ENCODE assay signal across 9 mouse cellular contexts in the genomic region with DNA sequence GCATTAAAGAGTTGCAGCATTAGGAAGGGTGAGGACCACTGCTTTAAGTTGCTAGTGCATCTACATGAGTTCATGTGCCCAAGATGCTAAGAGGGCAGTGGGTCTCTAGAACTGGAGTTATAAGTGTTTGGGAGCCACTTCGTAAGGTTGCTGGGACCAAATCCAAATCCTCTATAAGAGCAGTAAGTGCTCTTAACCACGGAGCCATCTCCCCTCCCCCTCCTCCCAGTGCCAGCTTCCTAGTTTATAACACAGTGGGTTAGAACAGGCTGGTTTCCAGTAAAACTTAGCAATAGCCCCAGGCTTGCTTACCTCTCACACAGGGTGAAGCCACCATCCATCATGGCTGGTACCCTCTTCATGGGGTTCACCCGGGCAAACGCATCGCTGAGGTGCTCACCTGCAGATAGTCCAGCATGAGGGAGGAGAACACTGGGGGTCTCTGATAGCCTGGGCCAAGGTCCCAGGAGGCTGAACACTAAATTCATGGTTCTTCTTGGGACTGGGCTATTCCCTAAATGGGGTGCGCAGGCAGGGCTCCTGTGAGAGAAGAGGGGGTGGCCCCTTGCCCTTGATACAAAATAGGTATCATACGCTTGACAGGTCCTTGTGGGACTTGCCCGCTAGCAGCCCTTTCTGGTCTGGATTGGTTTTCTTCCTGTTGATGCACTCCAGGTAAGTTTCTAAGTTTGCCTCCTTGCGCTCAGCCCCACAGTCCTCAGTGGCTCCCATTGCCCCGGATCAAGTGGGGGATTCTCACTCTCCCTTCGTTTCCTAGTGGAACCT. TPM values are rescaled to one million over a fixed set of nuclear protein-coding genes. Genes with fewer than 3 reads are reported as not detected.
DNase-seq lines count a peak whose midpoint lies in the region; ATAC-seq and TF ChIP-seq lines count a peak whose summit lies in the region.
"Had no signal": no experiment of that assay in that cellular context is flagged by ENCODE, and none has a peak within 500 bp of the region (broad histone marks: within the 10 kb centered on the region; RNA-seq: fewer than 3 reads in every experiment).

No protein-coding gene starts in this region.

- peak overlapping the region; percentile 59 for H3K9ac ChIP-seq in heart, embryonic 12.5 days
- peak overlapping the region; percentile 50; the same call in 1 of the 2 replicates for H3K9ac ChIP-seq in heart, postnatal 0 days (replicated peaks; ENCODE audit: low read depth, low read length)
- H3K9ac ChIP-seq in liver, embryonic 11.5 days (ENCODE audit: low read depth, low read length) = no peak overlapping the region
- no peak overlapping the region for H3K9ac ChIP-seq in neural tube, embryonic 12.5 days

- peak overlapping the region; percentile 50 for H3K4me3 ChIP-seq in heart, embryonic 12.5 days
- peak overlapping the region; percentile 58 for H3K4me3 ChIP-seq in heart, postnatal 0 days (ENCODE audit: low read depth, low read length)
- H3K4me3 ChIP-seq in liver, embryonic 11.5 days (ENCODE audit: low read depth, low read length) = peak overlapping the region; percentile 48
- H3K4me3 ChIP-seq in neural tube, embryonic 12.5 days = peak overlapping the region; percentile 39

- TF ChIP-seq EP300 in heart, postnatal 0 days (IDR thresholded peaks at IDR 0.05; ENCODE audit: low read depth) = no peak

- peak overlapping the region; percentile 91 for H3K4me2 ChIP-seq in heart, embryonic 12.5 days
- peak overlapping the region; percentile 92 for H3K4me2 ChIP-seq in heart, postnatal 0 days (ENCODE audit: low read depth, low read length)
- peak overlapping the region; percentile 87 for H3K4me2 ChIP-seq in liver, embryonic 11.5 days
- H3K4me2 ChIP-seq in neural tube, embryonic 12.5 days (replicated peaks) = peak overlapping the region; percentile 77

- H3K9me3 ChIP-seq in heart, embryonic 12.5 days (replicated peaks) = no peaks in the 10 kb centered on the region
- H3K9me3 ChIP-seq in heart, postnatal 0 days (replicated peaks; ENCODE audit: control insufficient read depth, low read length) = no peaks in the 10 kb centered on the region
- no peaks in the 10 kb centered on the region for H3K9me3 ChIP-seq in liver, embryonic 11.5 days (ENCODE audit: control insufficient read depth, low read length)
- H3K9me3 ChIP-seq in neural tube, embryonic 12.5 days = no peaks in the 10 kb centered on the region

- intact Hi-C loops in heart, postnatal 10 days (cut with DNase I) = no loop called here

- 0 out of 2 replicates have a peak, but pooled peaks cover 5% of the 10 kb centered on the region for H3K27me3 ChIP-seq in heart, embryonic 12.5 days (replicated peaks)
- no peaks in the 10 kb centered on the region for H3K27me3 ChIP-seq in heart, postnatal 0 days (ENCODE audit: control insufficient read depth, insufficient read depth, low read length)
- no peaks in the 10 kb centered on the region; the same call in 1 of the 2 replicates for H3K27me3 ChIP-seq in liver, embryonic 11.5 days (replicated peaks; ENCODE audit: control insufficient read depth, insufficient read depth, low read length)
- H3K27me3 ChIP-seq in neural tube, embryonic 12.5 days (replicated peaks) = 0 out of 2 replicates have a peak, but pooled peaks cover 6% of the 10 kb centered on the region

- no peaks in the 10 kb centered on the region for H3K36me3 ChIP-seq in heart, embryonic 12.5 days
- H3K36me3 ChIP-seq in heart, postnatal 0 days (replicated peaks; ENCODE audit: control insufficient read depth, insufficient read depth, low read length) = no peaks in the 10 kb centered on the region
- H3K36me3 ChIP-seq in liver, embryonic 11.5 days (ENCODE audit: control insufficient read depth, insufficient read depth, low read length) = 0 out of 2 replicates have a peak, but pooled peaks cover 2% of the 10 kb centered on the region
- H3K36me3 ChIP-seq in neural tube, embryonic 12.5 days = no peaks in the 10 kb centered on the region

- ATAC-seq in heart, embryonic 12.5 days (ENCODE audit: insufficient number of reproducible peaks, low FRiP score) = no peak
- no peak for ATAC-seq in heart, postnatal 0 days (ENCODE audit: insufficient read depth, low read depth)
- no peak for ATAC-seq in liver, embryonic 11.5 days (replicated peaks; ENCODE audit: low FRiP score)
- no peak for ATAC-seq in neural tube, embryonic 12.5 days (ENCODE audit: low FRiP score, low read depth)

- 36% methylated on average over 11 of the region's 11 CpGs for WGBS in heart, embryonic 12.5 days
- 31% methylated on average over 11 of the region's 11 CpGs for WGBS in heart, postnatal 0 days
- 42% methylated on average over 11 of the region's 11 CpGs for WGBS in liver, embryonic 11.5 days
- 50% methylated on average over 11 of the region's 11 CpGs for WGBS in neural tube, embryonic 12.5 days

- peaks cover 20% of the 10 kb centered on the region for H3K4me1 ChIP-seq in heart, embryonic 12.5 days (replicated peaks)
- peaks cover 7% of the 10 kb centered on the region for H3K4me1 ChIP-seq in heart, postnatal 0 days (ENCODE audit: control insufficient read depth, insufficient read depth)
- H3K4me1 ChIP-seq in liver, embryonic 11.5 days (replicated peaks; ENCODE audit: control insufficient read depth, insufficient read depth, low read length) = 0 out of 2 replicates have a peak, but pooled peaks cover 4% of the 10 kb centered on the region
- peaks cover 17% of the 10 kb centered on the region for H3K4me1 ChIP-seq in neural tube, embryonic 12.5 days

- no peak for DNase-seq in heart, postnatal 10 days
- no peak for DNase-seq in heart, postnatal 0 days (ENCODE audit: low spot score)
- no peak for DNase-seq in liver, embryonic 11.5 days (ENCODE audit: low spot score)
- DNase-seq in right cerebral cortex, postnatal 14 days = no peak
- no peak for DNase-seq in gastrocnemius, postnatal 25 days
- DNase-seq in ovary, postnatal 10 days (ENCODE audit: low spot score) = no peak

- H3K27ac ChIP-seq in heart, embryonic 12.5 days (ENCODE audit: poor library complexity, severe bottlenecking) = no peak overlapping the region
- H3K27ac ChIP-seq in heart, postnatal 0 days (ENCODE audit: low read depth) = no peak overlapping the region
- H3K27ac ChIP-seq in liver, embryonic 11.5 days (ENCODE audit: low read depth, low read length) = peak overlapping the region; percentile 21; the same call in 1 of the 2 replicates
- no peak overlapping the region for H3K27ac ChIP-seq in neural tube, embryonic 12.5 days

- TF ChIP-seq CTCF in heart, postnatal 0 days (IDR thresholded peaks at IDR 0.05; ENCODE audit: low read depth) = no peak

RNA-seq across cellular contexts. Expression of a gene that starts 1.5 kb away (rescaled TPM):
- polyA plus RNA-seq in heart, embryonic 12.5 days (2016; fragmentation: Nextera tagmentation; extraction: Ambion mirVana) = 3.9 and 4.2 TPM in 2 replicates
- 1 to 10 TPM; 5.9 to 7.9 TPM for total RNA-seq in heart, postnatal 10 days (2021)
- 12.9 and 20.0 TPM in 2 replicates for total RNA-seq in heart, postnatal 0 days (2014; rRNA removed; ENCODE audit: low replicate concordance)
- polyA plus RNA-seq in heart, postnatal 0 days (2015; fragmentation: Nextera tagmentation; extraction: Ambion mirVana) = 7.6 and 10.1 TPM in 2 replicates
- polyA plus RNA-seq in liver, embryonic 11.5 days (2014; fragmentation: Nextera tagmentation; extraction: Ambion mirVana) = 40.7 and 43.0 TPM in 2 replicates
- polyA plus RNA-seq in neural tube, embryonic 12.5 days (2016; fragmentation: Nextera tagmentation; extraction: Ambion mirVana) = 2.1 and 4.2 TPM in 2 replicates
- total RNA-seq in gastrocnemius, postnatal 25 days (2021) = 1 to 10 TPM; 5.5 to 6.2 TPM

RNA-seq across cellular contexts. Expression of a gene that starts 15.7 kb away (rescaled TPM):
- 2.7 and 3.2 TPM in 2 replicates for polyA plus RNA-seq in heart, embryonic 12.5 days (2016; fragmentation: Nextera tagmentation; extraction: Ambion mirVana)
- 1 to 10 TPM; 1.9 to 3.0 TPM for total RNA-seq in heart, postnatal 10 days (2021)
- 3.2 and 4.1 TPM in 2 replicates for total RNA-seq in heart, postnatal 0 days (2014; rRNA removed; ENCODE audit: low replicate concordance)
- polyA plus RNA-seq in heart, postnatal 0 days (2015; fragmentation: Nextera tagmentation; extraction: Ambion mirVana) = 2.1 and 3.1 TPM in 2 replicates
- polyA plus RNA-seq in liver, embryonic 11.5 days (2014; fragmentation: Nextera tagmentation; extraction: Ambion mirVana) = 6.3 and 7.9 TPM in 2 replicates
- 1.8 and 2.4 TPM in 2 replicates for polyA plus RNA-seq in neural tube, embryonic 12.5 days (2016; fragmentation: Nextera tagmentation; extraction: Ambion mirVana)
- total RNA-seq in gastrocnemius, postnatal 25 days (2021) = 1 to 10 TPM; 4.0 to 4.7 TPM

RNA-seq across cellular contexts. Expression of a gene that starts 16.2 kb away (rescaled TPM):
- not detected in 2 replicates for polyA plus RNA-seq in heart, embryonic 12.5 days (2016; fragmentation: Nextera tagmentation; extraction: Ambion mirVana)
- not detected for total RNA-seq in heart, postnatal 10 days (2021)
- total RNA-seq in heart, postnatal 0 days (2014; rRNA removed; ENCODE audit: low replicate concordance) = not detected in 2 replicates
- not detected in 2 replicates for polyA plus RNA-seq in heart, postnatal 0 days (2015; fragmentation: Nextera tagmentation; extraction: Ambion mirVana)
- not detected in 2 replicates for polyA plus RNA-seq in liver, embryonic 11.5 days (2014; fragmentation: Nextera tagmentation; extraction: Ambion mirVana)
- polyA plus RNA-seq in neural tube, embryonic 12.5 days (2016; fragmentation: Nextera tagmentation; extraction: Ambion mirVana) = not detected in 2 replicates
- total RNA-seq in gastrocnemius, postnatal 25 days (2021) = not detected
- total RNA-seq: ES-E14 had no signal

RNA-seq across cellular contexts. Expression of a gene that starts 23.7 kb away (rescaled TPM):
- 31.0 and 35.3 TPM in 2 replicates for polyA plus RNA-seq in heart, embryonic 12.5 days (2016; fragmentation: Nextera tagmentation; extraction: Ambion mirVana)
- 10 to 100 TPM; 29.6 to 49.2 TPM for total RNA-seq in heart, postnatal 10 days (2021)
- total RNA-seq in heart, postnatal 0 days (2014; rRNA removed; ENCODE audit: low replicate concordance) = 66.7 and 83.0 TPM in 2 replicates
- 82.1 and 84.8 TPM in 2 replicates for polyA plus RNA-seq in heart, postnatal 0 days (2015; fragmentation: Nextera tagmentation; extraction: Ambion mirVana)
- polyA plus RNA-seq in liver, embryonic 11.5 days (2014; fragmentation: Nextera tagmentation; extraction: Ambion mirVana) = 198 and 213 TPM in 2 replicates
- polyA plus RNA-seq in neural tube, embryonic 12.5 days (2016; fragmentation: Nextera tagmentation; extraction: Ambion mirVana) = 91.8 and 95.6 TPM in 2 replicates
- 10 to 100 TPM; 38.0 to 44.6 TPM for total RNA-seq in gastrocnemius, postnatal 25 days (2021)

RNA-seq across cellular contexts. Expression of a gene that starts 25.4 kb away (rescaled TPM):
- not detected in 2 replicates for polyA plus RNA-seq in heart, embryonic 12.5 days (2016; fragmentation: Nextera tagmentation; extraction: Ambion mirVana)
- total RNA-seq in heart, postnatal 10 days (2021) = not detected
- not detected in 2 replicates for total RNA-seq in heart, postnatal 0 days (2014; rRNA removed; ENCODE audit: low replicate concordance)
- polyA plus RNA-seq in heart, postnatal 0 days (2015; fragmentation: Nextera tagmentation; extraction: Ambion mirVana) = not detected in 2 replicates
- not detected in 2 replicates for polyA plus RNA-seq in liver, embryonic 11.5 days (2014; fragmentation: Nextera tagmentation; extraction: Ambion mirVana)
- not detected in 2 replicates for polyA plus RNA-seq in neural tube, embryonic 12.5 days (2016; fragmentation: Nextera tagmentation; extraction: Ambion mirVana)
- not detected for total RNA-seq in gastrocnemius, postnatal 25 days (2021)
- total RNA-seq: ES-E14 had no signal

Comparison
In these comparisons a context has a peak if more than half of its experiments do, and no peak if none do; other contexts are left out.
1. H3K9ac ChIP-seq: peak in heart, embryonic 12.5 days (single experiment) and heart, postnatal 0 days (single experiment); none in liver, embryonic 11.5 days (single experiment) and neural tube, embryonic 12.5 days (single experiment).
2. Peak in every context shown above with its lines, with median percentiles within 50 percentile points of each other: H3K4me2 ChIP-seq and H3K4me3 ChIP-seq.